Mouse (Mus musculus) intestine, embryonic 14.5 days (tissue): ENCODE results near the gene Gpr179. TPM values are rescaled to one million over a fixed set of nuclear protein-coding genes. Genes with fewer than 3 reads are reported as not detected.

Experiments used
- ATAC-seq: fragments of 200-750 bp; cut with Nextera tagmentation; replicated peaks from 2 replicates; pipeline ENCODE4 v1.8.0; 2017; ENCODE audit warnings: low read depth, moderate number of reproducible peaks, moderate TSS enrichment, moderate library complexity; ENCODE audit not compliant: low FRiP score, low TSS enrichment
- DNase-seq: peaks from one replicate; pipeline ENCODE4 v3.0.0-alpha.2; 2018; ENCODE audit warnings: low spot score
- H3K27ac ChIP-seq: fragments of 300-500 bp; sonication (generic); 2 replicates; pipeline ENCODE4 v1.5.1; 2014; ENCODE audit warnings: low read depth, mild to moderate bottlenecking, control low read depth
- H3K27me3 ChIP-seq: fragments of 300-500 bp; sonication (generic); replicated peaks from 2 replicates; pipeline ENCODE4 v1.6.1; 2014; ENCODE audit warnings: low read length, control low read depth; ENCODE audit not compliant: control insufficient read depth, insufficient read depth
- H3K36me3 ChIP-seq: fragments of 300-500 bp; sonication (generic); 2 replicates; pipeline ENCODE4 v1.6.1; 2014; ENCODE audit warnings: low read length, control low read depth; ENCODE audit not compliant: control insufficient read depth, insufficient read depth
- H3K4me1 ChIP-seq: fragments of 300-500 bp; sonication (generic); replicated peaks from 2 replicates; pipeline ENCODE4 v1.6.1; 2014; ENCODE audit warnings: low read length, control low read depth, mixed read lengths; ENCODE audit not compliant: control insufficient read depth, insufficient read depth
- H3K4me2 ChIP-seq: fragments of 300-500 bp; sonication (generic); 2 replicates; pipeline ENCODE4 v1.6.1; 2014; ENCODE audit warnings: low read length
- H3K4me3 ChIP-seq: fragments of 300-500 bp; sonication (generic); 2 replicates; pipeline ENCODE4 v1.5.1; 2014; ENCODE audit warnings: low read depth, low read length, control low read depth, mixed read lengths
- H3K9ac ChIP-seq: fragments of 300-500 bp; sonication (generic); 2 replicates; pipeline ENCODE4 v1.6.1; 2014; ENCODE audit warnings: mild to moderate bottlenecking, low read length
- H3K9me3 ChIP-seq: fragments of 300-500 bp; sonication (generic); 2 replicates; pipeline ENCODE4 v1.6.1; 2016; ENCODE audit warnings: low read length, control low read depth; ENCODE audit not compliant: control insufficient read depth
- WGBS: fragments of 180-500 bp; shearing (Covaris S2); extraction: QIAGEN DNeasy Blood & Tissue Kit; methylation state at CpG from one replicate; pipeline ENCODE4 v1.1.7; 2014; 5-methylcytosine and 5-hydroxymethylcytosine counted together
- polyA plus RNA-seq: library from polyadenylated mRNA; unstranded; fragments of >200 nt; fragmentation: Nextera tagmentation; extraction: Ambion mirVana; gene quantifications from 2 replicates; pipeline ENCODE4 v1.2.1, GENCODE M21; 2014

The Gpr179 gene
- 0.11 and 0.15 TPM in 2 replicates for polyA plus RNA-seq

GRCm38 (mm10) chr11:97352027-97352684 is at the start of gene Gpr179:
Gene Gpr179, minus strand, starts transcription at chr11:97352077.
- Histone ChIP-seq H3K4me2 (no peak within 1 kb of the TSS), H3K27ac (no peak within 1 kb of the TSS), H3K27me3 (no peaks in the 10 kb centered on the region), H3K36me3 (no peaks in the 10 kb centered on the region), H3K4me3 (no peak within 1 kb of the TSS), H3K9ac (no peak within 1 kb of the TSS), H3K4me1 (peaks cover 6% of the 10 kb centered on the region), H3K9me3 (no peaks in the 10 kb centered on the region)
- no peak for ATAC-seq
- no peak for DNase-seq
- 68% methylated on average over 3 of the region's 3 CpGs for WGBS

DNA sequence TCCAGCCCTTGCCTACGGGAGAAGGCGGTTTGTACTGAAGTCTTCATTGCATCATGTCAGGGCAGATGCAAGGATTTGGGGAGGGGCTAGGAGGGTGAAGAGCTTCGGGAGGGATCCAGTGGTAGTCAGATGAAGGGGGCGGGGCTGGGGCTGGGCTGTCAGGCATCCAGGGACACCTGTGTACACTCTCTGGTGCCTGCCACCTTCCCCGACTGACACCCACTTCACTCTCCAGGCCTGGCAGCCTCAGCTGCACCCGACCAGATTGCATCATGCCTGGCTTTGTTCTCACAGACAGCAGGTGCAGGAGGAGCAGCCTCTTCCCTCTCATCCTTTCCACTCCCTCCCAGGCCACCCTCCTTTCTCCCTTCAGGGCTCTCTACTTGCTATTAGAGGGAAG is 49.2 kb upstream of the Gpr179 start:
- Histone ChIP-seq H3K27ac (no peak overlapping the region), H3K4me3 (no peak overlapping the region), H3K4me1 (peaks cover 17% of the 10 kb centered on the region), H3K27me3 (no peaks in the 10 kb centered on the region), H3K9me3 (no peaks in the 10 kb centered on the region), H3K9ac (no peak overlapping the region), H3K36me3 (peaks cover 3% of the 10 kb centered on the region), H3K4me2 (no peak overlapping the region)
- ATAC-seq = no peak
- no peak for DNase-seq
- WGBS = 17% methylated on average over 6 of the region's 6 CpGs

- no peaks in the 10 kb centered on the region for H3K27me3 ChIP-seq
- H3K4me1 ChIP-seq = peaks cover 8% of the 10 kb centered on the region
- H3K4me2 ChIP-seq = peak overlapping the region; percentile 52
- ATAC-seq = peak; percentile 59; the same call in 1 of the 2 replicates
- H3K9me3 ChIP-seq = no peaks in the 10 kb centered on the region
- DNase-seq = peak; percentile 91
- H3K36me3 ChIP-seq = peaks cover 11% of the 10 kb centered on the region
- H3K9ac ChIP-seq = 0 out of 2 replicates have a peak overlapping the region, but pooled peaks have one; percentile 11
- 3% methylated on average over 23 of the region's 23 CpGs for WGBS
- H3K27ac ChIP-seq = no peak overlapping the region
- peak overlapping the region; percentile 18 for H3K4me3 ChIP-seq
These were observed 48.3 kb upstream of the Gpr179 start for GRCm38 (mm10) chr11:97399958-97400710.

GRCm38 (mm10) chr11:97398506-97398905 is 46.6 kb upstream of the Gpr179 start:
- peaks cover 4% of the 10 kb centered on the region; the same call in 1 of the 2 replicates for H3K4me1 ChIP-seq
- no peaks in the 10 kb centered on the region for H3K27me3 ChIP-seq
- no peak for ATAC-seq
- no peak overlapping the region for H3K27ac ChIP-seq
- H3K36me3 ChIP-seq = peaks cover 25% of the 10 kb centered on the region
- H3K9me3 ChIP-seq = no peaks in the 10 kb centered on the region
- 68% methylated on average over 2 of the region's 2 CpGs for WGBS
- H3K9ac ChIP-seq = no peak overlapping the region
- no peak overlapping the region for H3K4me3 ChIP-seq
- no peak for DNase-seq
- H3K4me2 ChIP-seq = no peak overlapping the region

DNA sequence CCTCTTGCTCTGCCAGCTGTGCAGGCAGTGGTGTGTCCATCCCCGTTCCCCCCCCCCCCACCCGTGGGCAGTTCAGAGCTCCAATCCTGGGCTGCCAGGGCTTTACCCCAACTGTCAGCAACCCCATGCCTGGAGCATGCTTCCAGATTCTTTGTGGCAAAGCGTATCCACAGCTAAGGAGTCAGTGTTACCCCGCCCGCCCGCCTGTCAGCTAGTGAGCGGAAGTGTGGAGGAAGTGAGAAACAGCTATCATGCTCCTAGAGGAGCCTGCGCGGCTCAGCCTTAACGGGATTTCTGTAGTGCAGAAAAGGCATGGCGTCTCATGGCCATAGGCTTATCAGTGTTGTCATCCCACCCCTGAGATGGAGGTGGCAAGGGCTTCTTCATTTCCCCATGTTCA is 42.3 kb upstream of the Gpr179 start:
- DNase-seq (no peak), ATAC-seq (no peak)
- Histone ChIP-seq H3K4me2 (no peak overlapping the region), H3K27me3 (no peaks in the 10 kb centered on the region), H3K27ac (no peak overlapping the region), H3K4me3 (no peak overlapping the region), H3K4me1 (no peaks in the 10 kb centered on the region), H3K9me3 (no peaks in the 10 kb centered on the region), H3K9ac (no peak overlapping the region), H3K36me3 (peaks cover 66% of the 10 kb centered on the region)
- 74% methylated on average over 11 of the region's 11 CpGs for whole genome bisulfite sequencing

DNA sequence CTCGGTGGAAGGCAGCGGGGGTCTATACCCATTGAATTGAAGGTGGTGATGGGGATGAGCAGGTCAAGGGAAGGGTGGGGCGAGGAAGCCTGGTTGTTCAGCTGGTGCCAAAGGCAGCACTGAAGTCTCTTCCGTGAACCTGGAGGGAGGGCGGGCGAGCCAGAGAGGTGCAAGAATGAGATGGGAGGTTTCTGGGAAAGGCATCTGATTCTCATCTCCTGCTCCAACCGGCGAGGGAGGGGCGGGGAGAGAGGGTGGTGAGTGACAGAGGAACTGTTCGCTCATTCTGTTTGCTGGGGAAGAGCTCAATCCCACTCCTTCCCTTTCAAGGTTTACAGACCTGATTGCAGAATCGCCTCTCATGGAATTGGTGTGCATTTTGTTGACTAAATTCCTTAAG is 41.8 kb upstream of the Gpr179 start:
- ATAC-seq = no peak
- Histone ChIP-seq H3K4me1 (no peaks in the 10 kb centered on the region), H3K9ac (no peak overlapping the region), H3K9me3 (no peaks in the 10 kb centered on the region), H3K36me3 (peaks cover 70% of the 10 kb centered on the region), H3K27ac (no peak overlapping the region), H3K4me2 (no peak overlapping the region), H3K4me3 (no peak overlapping the region), H3K27me3 (no peaks in the 10 kb centered on the region)
- WGBS = 73% methylated on average over 11 of the region's 11 CpGs
- no peak for DNase-seq

DNA sequence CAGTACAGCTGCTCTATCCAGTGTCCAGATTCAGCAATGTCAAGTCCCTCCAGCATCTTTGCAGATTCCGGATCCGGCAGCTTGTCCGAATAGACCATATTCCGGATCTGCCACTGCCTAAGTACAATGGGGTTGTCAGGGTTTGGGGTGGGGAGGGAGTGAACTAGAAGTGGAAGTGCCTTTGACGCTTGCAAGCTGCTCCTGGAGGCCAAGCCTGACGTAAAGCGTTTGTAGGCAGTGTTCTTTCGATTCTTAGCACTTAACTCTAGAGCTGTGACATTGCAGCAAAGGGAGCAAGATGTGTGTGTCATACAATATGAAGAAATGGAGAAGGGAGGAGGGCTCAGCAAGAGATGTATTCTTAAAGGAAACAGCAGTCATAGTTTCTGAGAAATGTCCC is 37.2 kb upstream of the Gpr179 start:
- no peak overlapping the region for H3K9ac ChIP-seq
- H3K27ac ChIP-seq = no peak overlapping the region
- peaks cover 71% of the 10 kb centered on the region for H3K36me3 ChIP-seq
- no peak overlapping the region for H3K4me3 ChIP-seq
- H3K4me1 ChIP-seq = no peaks in the 10 kb centered on the region
- no peak overlapping the region for H3K4me2 ChIP-seq
- H3K27me3 ChIP-seq = no peaks in the 10 kb centered on the region
- H3K9me3 ChIP-seq = no peaks in the 10 kb centered on the region
- ATAC-seq = no peak
- no peak for DNase-seq
- 87% methylated on average over 8 of the region's 8 CpGs for WGBS

GRCm38 (mm10) chr11:97387811-97388210 is 35.9 kb upstream of the Gpr179 start:
- ATAC-seq (no peak), DNase-seq (no peak)
- H3K4me2 ChIP-seq = no peak overlapping the region
- no peaks in the 10 kb centered on the region for H3K9me3 ChIP-seq
- no peak overlapping the region for H3K4me3 ChIP-seq
- H3K27me3 ChIP-seq = no peaks in the 10 kb centered on the region
- H3K4me1 ChIP-seq = no peaks in the 10 kb centered on the region
- WGBS = 94% methylated on average over 2 of the region's 2 CpGs
- peaks cover 70% of the 10 kb centered on the region for H3K36me3 ChIP-seq
- no peak overlapping the region for H3K9ac ChIP-seq
- H3K27ac ChIP-seq = no peak overlapping the region
